Comparison of ENCODE assay signal across 14 mouse cellular contexts in genomic region chr17:35816686-35817085, GRCm38 (mm10). TPM values are rescaled to one million over a fixed set of nuclear protein-coding genes. Genes with fewer than 3 reads are reported as not detected.
A peak's percentile ranks its signal among the peaks of the same experiment; 100 is the strongest.
DNase-seq lines count a peak whose midpoint lies in the region; ATAC-seq and TF ChIP-seq lines count a peak whose summit lies in the region.
"Had no signal": no experiment of that assay in that cellular context is flagged by ENCODE, and none has a peak within 500 bp of the region (broad histone marks: within the 10 kb centered on the region; RNA-seq: fewer than 3 reads in every experiment).

No protein-coding gene starts in this region.

- peak; percentile 27; the same call in 1 of the 2 replicates for TF ChIP-seq EP300 in lung, postnatal 0 days (IDR thresholded peaks at IDR 0.05)

- peaks cover 20% of the 10 kb centered on the region for H3K4me1 ChIP-seq in forebrain, embryonic 12.5 days
- H3K4me1 ChIP-seq in forebrain, embryonic 13.5 days: peaks cover 22% of the 10 kb centered on the region
- peaks cover 52% of the 10 kb centered on the region for H3K4me1 ChIP-seq in kidney, adult 2 months (ENCODE audit: control insufficient read depth, insufficient read depth, low read length)
- H3K4me1 ChIP-seq in lung, postnatal 0 days (ENCODE audit: insufficient read depth, low read depth, low read length): peaks cover 36% of the 10 kb centered on the region

- no peaks in the 10 kb centered on the region for H3K36me3 ChIP-seq in forebrain, embryonic 12.5 days (replicated peaks)
- no peaks in the 10 kb centered on the region for H3K36me3 ChIP-seq in forebrain, embryonic 13.5 days (ENCODE audit: poor library complexity, severe bottlenecking)
- no peaks in the 10 kb centered on the region for H3K36me3 ChIP-seq in kidney, adult 2 months (ENCODE audit: control insufficient read depth, insufficient read depth, low read length)
- no peaks in the 10 kb centered on the region for H3K36me3 ChIP-seq in lung, postnatal 0 days (ENCODE audit: insufficient read depth, low read length)
- H3K36me3 ChIP-seq: lung, embryonic 15.5 days; neural tube, embryonic 12.5 days had no signal

- no peak for TF ChIP-seq POLR2A in kidney, adult 2 months (IDR thresholded peaks at IDR 0.05; ENCODE audit: low read depth, low read length)

- H3K27me3 ChIP-seq in forebrain, embryonic 12.5 days: peaks cover 15% of the 10 kb centered on the region
- peaks cover 11% of the 10 kb centered on the region; the same call in 1 of the 2 replicates for H3K27me3 ChIP-seq in forebrain, embryonic 13.5 days
- no peaks in the 10 kb centered on the region for H3K27me3 ChIP-seq in kidney, adult 2 months (replicated peaks; ENCODE audit: control insufficient read depth, insufficient read depth, low read length)
- no peaks in the 10 kb centered on the region for H3K27me3 ChIP-seq in lung, postnatal 0 days (replicated peaks; ENCODE audit: insufficient read depth, low read length)
- H3K27me3 ChIP-seq: lung, embryonic 15.5 days had no signal

- ATAC-seq in forebrain, embryonic 12.5 days (ENCODE audit: low FRiP score): no peak
- ATAC-seq in forebrain, embryonic 13.5 days: no peak
- no peak for ATAC-seq in lung, postnatal 0 days

- 42% methylated on average over 7 of the region's 14 CpGs for WGBS in forebrain, embryonic 12.5 days
- WGBS in forebrain, embryonic 13.5 days: 45% methylated on average over 8 of the region's 14 CpGs
- WGBS in kidney, adult 2 months: 60% methylated on average over 8 of the region's 14 CpGs
- WGBS in lung, postnatal 0 days: 30% methylated on average over 8 of the region's 14 CpGs

- H3K27ac ChIP-seq in forebrain, embryonic 12.5 days: no peak overlapping the region
- no peak overlapping the region for H3K27ac ChIP-seq in forebrain, embryonic 13.5 days
- H3K27ac ChIP-seq in kidney, adult 2 months (ENCODE audit: insufficient read depth, low read depth, low read length): 0 out of 2 replicates have a peak overlapping the region, but pooled peaks have one; percentile 19
- H3K27ac ChIP-seq in lung, postnatal 0 days (ENCODE audit: low read length): peak overlapping the region; percentile 48; the same call in 1 of the 2 replicates
- H3K27ac ChIP-seq: neural tube, embryonic 12.5 days had no signal

- no peak overlapping the region for H3K4me3 ChIP-seq in forebrain, embryonic 12.5 days (replicated peaks)
- no peak overlapping the region for H3K4me3 ChIP-seq in forebrain, embryonic 13.5 days
- H3K4me3 ChIP-seq in kidney, adult 2 months (ENCODE audit: insufficient read depth, low read depth, low read length): no peak overlapping the region
- no peak overlapping the region for H3K4me3 ChIP-seq in lung, postnatal 0 days (ENCODE audit: low read depth, low read length)
- H3K4me3 ChIP-seq: erythroblast, embryonic 14.5 days; lung, embryonic 15.5 days; neural tube, embryonic 12.5 days had no signal

- H3K4me2 ChIP-seq in forebrain, embryonic 12.5 days: no peak overlapping the region
- no peak overlapping the region for H3K4me2 ChIP-seq in forebrain, embryonic 13.5 days
- H3K4me2 ChIP-seq in lung, postnatal 0 days (replicated peaks; ENCODE audit: low read depth, low read length): no peak overlapping the region
- H3K4me2 ChIP-seq: liver, embryonic 11.5 days; lung, embryonic 15.5 days; neural tube, embryonic 12.5 days had no signal

- no peaks in the 10 kb centered on the region for H3K9me3 ChIP-seq in forebrain, embryonic 12.5 days
- H3K9me3 ChIP-seq in forebrain, embryonic 13.5 days (replicated peaks): no peaks in the 10 kb centered on the region
- no peaks in the 10 kb centered on the region for H3K9me3 ChIP-seq in lung, postnatal 0 days (ENCODE audit: low read length)
- H3K9me3 ChIP-seq: lung, embryonic 15.5 days; neural tube, embryonic 12.5 days had no signal

- peak; percentile 68 for DNase-seq in kidney, adult 2 months
- no peak for DNase-seq in kidney, postnatal 4 days
- peak; percentile 74 for DNase-seq in lung, postnatal 0 days (ENCODE audit: low spot score)
- no peak for DNase-seq in lung, postnatal 14 days
- DNase-seq in thymus, postnatal 0 days (ENCODE audit: low spot score): no peak
- no peak for DNase-seq in cerebellum, postnatal 10 days
- DNase-seq: cerebellum, adult 9-11 months; thymus, adult 2 months had no signal

- no peak for TF ChIP-seq CTCF in kidney, adult 2 months (conservative IDR thresholded peaks at IDR 0.05; ENCODE audit: insufficient read depth, insufficient read length, low read depth, low read length)
- TF ChIP-seq CTCF in lung, postnatal 0 days (IDR thresholded peaks at IDR 0.05): no peak

- H3K9ac ChIP-seq in forebrain, embryonic 12.5 days: 0 out of 2 replicates have a peak overlapping the region, but pooled peaks have one; percentile 21
- no peak overlapping the region for H3K9ac ChIP-seq in forebrain, embryonic 13.5 days
- no peak overlapping the region for H3K9ac ChIP-seq in lung, postnatal 0 days (replicated peaks; ENCODE audit: low read depth)
- H3K9ac ChIP-seq: lung, embryonic 15.5 days; neural tube, embryonic 12.5 days had no signal

RNA-seq across cellular contexts. Expression of gene Ier3, which starts 4.8 kb away (rescaled TPM):
- polyA plus RNA-seq in forebrain, embryonic 12.5 days (2016; fragmentation: Nextera tagmentation; extraction: Ambion mirVana): 4.9 and 5.3 TPM in 2 replicates
- polyA plus RNA-seq in forebrain, embryonic 13.5 days (2015; fragmentation: Nextera tagmentation; extraction: Ambion mirVana): 4.5 and 5.2 TPM in 2 replicates
- polyA plus RNA-seq in kidney, adult 2 months (2012; rRNA removed): 26.3 and 28.4 TPM in 2 replicates
- polyA plus RNA-seq in lung, postnatal 0 days (2015; fragmentation: Nextera tagmentation; extraction: Ambion mirVana): 205 and 234 TPM in 2 replicates
- polyA plus RNA-seq in thymus, postnatal 0 days (2015; fragmentation: Nextera tagmentation; extraction: Ambion mirVana): 18.1 and 19.0 TPM in 2 replicates

RNA-seq across cellular contexts. Expression of gene Flot1, which starts 6.3 kb away (rescaled TPM):
- polyA plus RNA-seq in forebrain, embryonic 12.5 days (2016; fragmentation: Nextera tagmentation; extraction: Ambion mirVana): 53.7 and 56.0 TPM in 2 replicates
- 57.0 and 57.7 TPM in 2 replicates for polyA plus RNA-seq in forebrain, embryonic 13.5 days (2015; fragmentation: Nextera tagmentation; extraction: Ambion mirVana)
- 45.3 and 45.7 TPM in 2 replicates for polyA plus RNA-seq in kidney, adult 2 months (2012; rRNA removed)
- polyA plus RNA-seq in lung, postnatal 0 days (2015; fragmentation: Nextera tagmentation; extraction: Ambion mirVana): 106 and 117 TPM in 2 replicates
- polyA plus RNA-seq in thymus, postnatal 0 days (2015; fragmentation: Nextera tagmentation; extraction: Ambion mirVana): 88.3 and 93.1 TPM in 2 replicates

RNA-seq across cellular contexts. Expression of gene Tubb5, which starts 21.4 kb away (rescaled TPM):
- polyA plus RNA-seq in forebrain, embryonic 12.5 days (2016; fragmentation: Nextera tagmentation; extraction: Ambion mirVana): 1,541 and 1,619 TPM in 2 replicates
- 1,790 and 1,841 TPM in 2 replicates for polyA plus RNA-seq in forebrain, embryonic 13.5 days (2015; fragmentation: Nextera tagmentation; extraction: Ambion mirVana)
- polyA plus RNA-seq in kidney, adult 2 months (2012; rRNA removed): 98.9 and 109 TPM in 2 replicates
- 292 and 298 TPM in 2 replicates for polyA plus RNA-seq in lung, postnatal 0 days (2015; fragmentation: Nextera tagmentation; extraction: Ambion mirVana)
- polyA plus RNA-seq in thymus, postnatal 0 days (2015; fragmentation: Nextera tagmentation; extraction: Ambion mirVana): 942 and 997 TPM in 2 replicates

RNA-seq across cellular contexts. Expression of gene Mdc1, which starts 24.6 kb away (rescaled TPM):
- 22.3 and 26.1 TPM in 2 replicates for polyA plus RNA-seq in forebrain, embryonic 12.5 days (2016; fragmentation: Nextera tagmentation; extraction: Ambion mirVana)
- polyA plus RNA-seq in forebrain, embryonic 13.5 days (2015; fragmentation: Nextera tagmentation; extraction: Ambion mirVana): 15.1 and 18.4 TPM in 2 replicates
- 5.7 TPM in 2 replicates for polyA plus RNA-seq in kidney, adult 2 months (2012; rRNA removed)
- polyA plus RNA-seq in lung, postnatal 0 days (2015; fragmentation: Nextera tagmentation; extraction: Ambion mirVana): 2.8 and 3.1 TPM in 2 replicates
- 6.7 TPM in 2 replicates for polyA plus RNA-seq in thymus, postnatal 0 days (2015; fragmentation: Nextera tagmentation; extraction: Ambion mirVana)

RNA-seq across cellular contexts. Expression of gene Nrm, which starts 44.4 kb away (rescaled TPM):
- polyA plus RNA-seq in forebrain, embryonic 12.5 days (2016; fragmentation: Nextera tagmentation; extraction: Ambion mirVana): 56.2 and 60.5 TPM in 2 replicates
- polyA plus RNA-seq in forebrain, embryonic 13.5 days (2015; fragmentation: Nextera tagmentation; extraction: Ambion mirVana): 41.3 and 47.9 TPM in 2 replicates
- 4.0 and 6.3 TPM in 2 replicates for polyA plus RNA-seq in kidney, adult 2 months (2012; rRNA removed)
- 21.4 and 22.9 TPM in 2 replicates for polyA plus RNA-seq in lung, postnatal 0 days (2015; fragmentation: Nextera tagmentation; extraction: Ambion mirVana)
- 53.7 and 59.1 TPM in 2 replicates for polyA plus RNA-seq in thymus, postnatal 0 days (2015; fragmentation: Nextera tagmentation; extraction: Ambion mirVana)

Comparison
In these comparisons a context has a peak if more than half of its experiments do, and no peak if none do; other contexts are left out.
1. DNase-seq: peak in kidney, adult 2 months (single experiment) and lung, postnatal 0 days (single experiment); none in kidney, postnatal 4 days (0 of 2), lung, postnatal 14 days (single experiment), thymus, postnatal 0 days (single experiment) and cerebellum, postnatal 10 days (0 of 2).
2. H3K27ac ChIP-seq: peak in kidney, adult 2 months (single experiment) and lung, postnatal 0 days (single experiment); none in forebrain, embryonic 12.5 days (single experiment) and forebrain, embryonic 13.5 days (single experiment).